Mouse (Mus musculus): ENCODE results near the gene Plac9b.
"Not testable (repeated sequence)": the region's sequence is repeated elsewhere in the genome, so short reads cannot be mapped to it uniquely, and the experiment has no call there.

GRCm38 (mm10) chr14:26188361-26188760, 6.1 kb upstream of the Plac9b start:
- not testable (repeated sequence) for TF ChIP-seq CTCF (IDR thresholded peaks at IDR 0.05); EP300 (IDR thresholded peaks at IDR 0.05; ENCODE audit: insufficient read depth, low read depth, low read length)

Data from heart, adult 2 months (tissue).